In the genomic region with DNA sequence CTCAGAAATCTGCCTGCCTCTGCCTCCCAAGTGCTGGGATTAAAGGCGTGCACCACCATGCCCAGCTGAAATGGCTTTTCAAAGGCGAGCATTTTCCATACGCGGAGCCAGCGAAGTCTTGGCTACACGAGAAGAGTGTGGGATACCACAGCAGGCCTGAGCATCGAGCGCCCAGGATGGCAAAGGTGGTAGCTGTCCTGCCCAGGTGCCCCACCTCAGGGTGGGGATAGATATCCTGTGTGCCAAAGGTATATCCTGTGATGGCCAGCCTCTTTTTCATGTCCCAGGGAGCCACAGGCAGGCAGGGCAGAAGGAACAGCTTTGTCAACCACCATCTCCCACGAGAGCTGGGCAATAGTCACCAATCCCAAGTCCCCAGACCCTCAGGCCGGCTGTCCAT, we compare ENCODE assay signal across 2 mouse cellular contexts.
TF ChIP-seq lines count a peak whose summit lies in the region.

No protein-coding gene starts in this region.

TF ChIP-seq in CH12.LX, 34 proteins besides CTCF, POLR2A, EP300 and RAD21:
- TF ChIP-seq ELF1 (IDR thresholded peaks at IDR 0.05; ENCODE audit: low read depth, low read length) (no peak), UBTF (IDR thresholded peaks at IDR 0.05; ENCODE audit: low read depth, low read length) (no peak), JUN (IDR thresholded peaks at IDR 0.05; ENCODE audit: insufficient read depth, low read depth, low read length) (no peak), E2F4 (IDR thresholded peaks at IDR 0.05; ENCODE audit: insufficient replicate concordance, low read depth, low read length) (no peak), MAZ (IDR thresholded peaks at IDR 0.05; ENCODE audit: low read depth, low read length) (no peak), MAX (IDR thresholded peaks at IDR 0.05; ENCODE audit: low read length) (no peak), TBP (conservative IDR thresholded peaks at IDR 0.05; ENCODE audit: low read depth, low read length) (no peak), POLR2AphosphoS2 (IDR thresholded peaks at IDR 0.05; ENCODE audit: low read depth, low read length) (no peak), USF2 (conservative IDR thresholded peaks at IDR 0.05; ENCODE audit: low read depth, low read length) (no peak), BHLHE40 (IDR thresholded peaks at IDR 0.05; ENCODE audit: low read depth, low read length) (no peak), NELFE (IDR thresholded peaks at IDR 0.05; ENCODE audit: low read depth, low read length) (no peak), MYC (IDR thresholded peaks at IDR 0.05; ENCODE audit: low read depth, low read length) (no peak), ZNF384 (IDR thresholded peaks at IDR 0.05; ENCODE audit: low read depth, low read length) (no peak), TCF12 (IDR thresholded peaks at IDR 0.05; ENCODE audit: low read depth, low read length) (no peak), MXI1 (IDR thresholded peaks at IDR 0.05; ENCODE audit: low read depth, low read length) (no peak), USF1 (IDR thresholded peaks at IDR 0.05; ENCODE audit: low read depth, low read length) (no peak), ZC3H11A (IDR thresholded peaks at IDR 0.05; ENCODE audit: low read depth, low read length) (no peak), CHD1 (IDR thresholded peaks at IDR 0.05; ENCODE audit: low read depth, low read length) (no peak), MEF2A (IDR thresholded peaks at IDR 0.05; ENCODE audit: borderline replicate concordance, low read depth, low read length) (no peak), IRF4 (IDR thresholded peaks at IDR 0.05; ENCODE audit: low read depth, low read length) (no peak)

TF ChIP-seq in myocyte, 11 proteins besides CTCF, POLR2A, EP300 and RAD21:
- TF ChIP-seq E2F4 (IDR thresholded peaks at IDR 0.05; ENCODE audit: insufficient read depth), result no peak
